Mouse (Mus musculus): ENCODE measurements around the gene Agpat1.

- TF ChIP-seq GATA1 (IDR thresholded peaks at IDR 0.05; ENCODE audit: borderline replicate concordance, low read length) (no peak), FLI1 (IDR thresholded peaks at IDR 0.05; ENCODE audit: low read length) (no peak)
These were observed 41.5 kb upstream of the Agpat1 start for GRCm38 (mm10) chr17:34562595-34562994.

Data from megakaryocyte, embryonic 14.5 days (primary cell).